Mouse (Mus musculus) thymus, adult 2 months (tissue): ENCODE measurements around the gene Synrg.

ENCODE experiments used
- CTCF ChIP-seq: fragments of 200-500 bp; IDR thresholded peaks from 2 replicates; pipeline ENCODE4 v1.5.1; 2012; ENCODE audit warnings: mild to moderate bottlenecking, control low read depth, low read length, moderate library complexity, borderline replicate concordance; ENCODE audit not compliant: control insufficient read depth, poor library complexity, insufficient read depth; ENCODE audit errors: extremely low read depth
- POLR2A ChIP-seq: fragments of 200-500 bp; IDR thresholded peaks from 2 replicates; pipeline ENCODE4 v1.6.1; 2012; ENCODE audit warnings: mild to moderate bottlenecking, low read length, control low read depth, moderate library complexity; ENCODE audit not compliant: control insufficient read depth, poor library complexity, insufficient read depth; ENCODE audit errors: extremely low read depth

- no peak for TF ChIP-seq CTCF
- TF ChIP-seq POLR2A = no peak
Observed at GRCm38 (mm10) chr11:84011050-84011449, 46.8 kb downstream of the Synrg start.
